Mouse (Mus musculus) kidney, adult 8-10 months (tissue): Measurements from ENCODE around the gene Pitpnm1.
A peak's percentile ranks its signal among the peaks of the same experiment; 100 is the strongest.
"Not testable (repeated sequence)": the region's sequence is repeated elsewhere in the genome, so short reads cannot be mapped to it uniquely, and the experiment has no call there.

Experiments
- DNase-seq, 2 experiments: peaks; one replicate each; pipeline ENCODE4 v3.0.0; 2022

Pitpnm1 gene

GRCm38 (mm10) chr19:4099837-4100717 lies at the start of gene Pitpnm1:
Gene Pitpnm1 (plus strand): TSS chr19:4099998.
- DNase-seq, result peak in 1 of 2 experiments; percentile 71

DNA sequence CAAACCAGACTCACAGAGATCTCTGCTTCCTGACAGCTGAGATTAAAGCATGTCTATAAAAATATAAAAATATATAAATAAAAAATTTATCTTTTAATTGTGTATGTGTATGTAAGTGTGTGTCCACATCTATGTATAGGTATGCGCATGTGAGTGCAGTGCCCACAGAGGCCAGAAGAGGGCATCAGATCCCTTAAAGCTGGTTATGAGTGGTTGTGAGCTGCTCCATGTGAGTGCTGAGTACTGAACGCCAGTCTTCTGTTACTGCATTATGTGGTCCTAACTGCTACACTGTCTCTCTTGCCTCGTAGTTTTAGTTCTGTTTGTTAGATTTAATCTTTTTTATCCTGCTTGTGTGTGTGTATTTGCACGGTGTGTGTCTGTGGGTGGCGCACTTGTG lies 48.8 kb upstream of the Pitpnm1 start:
- no peak for DNase-seq

- DNase-seq, result peak in 1 of 2 experiments; percentile 79
These were observed 47.9 kb upstream of the Pitpnm1 start for GRCm38 (mm10) chr19:4051741-4052515.

DNA sequence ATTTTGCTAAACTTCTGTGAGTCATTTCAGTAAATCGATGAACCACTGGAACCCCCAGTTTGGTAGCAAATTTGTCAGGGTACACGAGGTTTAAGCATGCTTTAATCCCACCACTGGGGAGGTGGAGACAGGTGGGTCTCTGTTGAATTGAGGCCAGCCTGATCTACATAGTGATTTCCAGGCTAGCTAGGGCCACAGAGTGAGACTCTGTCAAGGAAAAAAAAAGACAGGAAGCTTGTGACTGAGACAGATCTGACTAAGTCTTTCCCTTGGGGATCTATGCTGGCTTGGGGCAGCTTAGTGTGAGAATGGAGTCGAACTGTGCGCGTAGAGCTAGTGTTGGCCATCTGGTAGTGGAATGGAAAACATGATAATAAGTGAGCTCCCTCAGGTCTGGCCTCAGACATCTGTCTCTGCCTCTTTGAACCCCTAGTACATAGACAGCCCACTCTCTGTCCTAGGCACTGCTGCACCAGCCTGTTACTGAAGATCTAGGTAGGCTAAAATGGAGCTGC lies 47.2 kb upstream of the Pitpnm1 start:
- no peak for DNase-seq

- no peak for DNase-seq
These were observed 45.2 kb upstream of the Pitpnm1 start for GRCm38 (mm10) chr19:4054613-4055012.

DNA sequence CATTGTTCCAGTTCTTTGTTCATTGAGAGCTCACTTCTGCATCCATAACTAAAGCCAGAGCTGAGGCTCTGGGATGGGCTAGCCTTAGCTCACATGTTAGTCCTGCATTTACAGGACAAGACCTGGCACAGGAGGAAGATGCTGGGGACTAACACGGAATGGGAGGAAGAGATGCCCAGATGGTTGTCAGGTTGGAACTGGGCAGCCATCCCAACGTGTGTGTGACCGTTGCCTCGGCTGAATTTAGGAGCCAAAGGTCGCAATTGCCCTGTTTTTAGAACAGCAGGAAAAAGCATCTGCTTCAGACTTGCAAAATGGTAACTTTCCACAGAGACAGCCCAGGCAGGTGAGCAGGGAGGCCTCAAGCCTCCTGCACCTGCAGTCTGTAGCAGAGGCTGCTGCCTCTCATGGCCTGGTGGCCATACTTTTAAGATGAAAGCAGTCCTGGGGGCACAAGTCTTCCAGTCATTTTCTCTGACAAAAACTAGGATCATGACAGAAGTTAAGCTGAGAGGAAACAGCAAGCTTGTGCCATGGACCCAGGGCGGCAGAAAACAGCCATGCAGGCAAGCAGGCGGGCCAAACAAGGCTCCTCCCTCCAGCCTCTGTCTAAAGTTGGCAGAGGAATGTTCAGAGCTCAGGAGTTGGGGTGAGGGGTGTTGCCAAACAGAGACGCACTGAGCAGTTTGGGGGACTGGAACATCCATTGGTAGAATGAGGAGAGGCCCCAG lies 44.4 kb upstream of the Pitpnm1 start:
- peak; percentile 75 to 84 for DNase-seq

DNA sequence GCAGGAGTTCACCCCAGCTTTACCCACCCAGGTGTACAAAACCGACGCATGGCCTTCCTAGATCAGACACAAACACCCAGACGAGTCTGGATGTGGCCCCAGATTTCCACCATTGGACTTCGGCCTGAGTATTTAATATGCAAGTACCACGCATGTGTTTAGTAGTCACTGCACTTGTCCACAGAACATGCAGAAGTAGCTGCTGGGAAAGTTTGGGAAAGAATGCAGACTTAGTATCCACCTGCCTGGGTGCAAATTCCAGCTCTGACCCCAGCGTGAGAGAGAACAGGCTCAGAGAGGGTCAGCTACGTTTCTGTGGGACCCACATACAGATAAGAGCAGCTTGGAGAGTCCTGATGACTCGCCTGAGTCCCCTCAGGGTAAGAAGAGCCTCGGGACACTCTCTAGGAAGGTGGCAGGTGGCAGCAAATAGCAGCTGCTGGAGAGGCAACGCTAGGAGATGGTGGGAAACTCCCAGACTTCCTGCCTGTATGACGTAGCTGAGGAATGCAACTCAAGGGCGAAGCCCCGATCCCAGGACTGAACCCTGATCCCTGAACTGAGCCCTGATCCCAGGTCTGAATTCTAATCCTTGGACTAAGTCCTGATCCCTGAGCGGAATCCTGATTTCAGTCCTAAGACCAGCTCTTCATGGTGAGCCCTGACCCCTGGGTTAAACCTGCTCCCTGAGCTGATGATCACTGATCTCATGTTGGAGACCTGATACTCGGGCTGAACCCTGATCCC lies 43.7 kb upstream of the Pitpnm1 start:
- peak; percentile 61 to 63 for DNase-seq

- no peak for DNase-seq
These were observed 43.1 kb upstream of the Pitpnm1 start for GRCm38 (mm10) chr19:4056727-4057126.

GRCm38 (mm10) chr19:4057389-4057788 lies 42.4 kb upstream of the Pitpnm1 start:
- no peak for DNase-seq

DNA sequence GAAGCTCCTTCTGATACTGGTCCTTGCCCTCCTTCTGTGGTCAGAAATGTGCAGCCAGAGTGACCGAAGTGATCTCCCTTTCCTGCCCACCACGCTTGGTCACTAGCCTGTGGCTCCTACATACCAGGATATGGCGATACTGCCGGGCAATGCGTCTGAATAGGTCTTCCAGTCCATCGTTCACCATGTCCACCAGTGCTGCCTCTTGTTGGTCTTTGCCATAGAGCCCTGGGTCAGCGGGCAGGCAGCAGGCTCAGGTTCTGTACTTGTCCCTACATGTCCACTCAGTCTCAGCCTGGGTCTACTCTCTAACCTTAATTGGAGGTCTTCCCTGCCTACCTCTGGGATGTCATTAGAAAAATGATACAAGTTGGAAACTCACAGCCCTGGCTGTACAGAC lies 41.8 kb upstream of the Pitpnm1 start:
- no peak for DNase-seq

DNA sequence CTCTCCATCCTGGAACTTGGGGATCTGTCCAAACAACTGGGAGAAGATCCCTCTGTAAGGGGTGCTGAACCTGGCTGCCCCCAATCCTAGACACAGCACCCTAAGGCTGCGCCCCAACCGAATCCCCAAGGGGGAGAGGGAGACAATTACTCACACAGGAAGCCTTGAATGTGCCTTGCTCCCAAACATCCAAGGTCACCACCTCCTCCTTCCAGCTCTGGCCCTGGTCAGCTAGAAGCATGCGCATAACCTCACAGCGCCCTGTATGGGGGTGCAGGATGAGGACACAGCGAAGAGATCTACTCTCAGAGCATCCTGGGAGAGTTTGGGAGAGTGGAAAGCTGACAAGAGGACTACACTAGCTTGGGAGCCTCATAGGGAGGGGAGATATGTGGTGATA lies 41.2 kb upstream of the Pitpnm1 start:
- no peak for DNase-seq

DNA sequence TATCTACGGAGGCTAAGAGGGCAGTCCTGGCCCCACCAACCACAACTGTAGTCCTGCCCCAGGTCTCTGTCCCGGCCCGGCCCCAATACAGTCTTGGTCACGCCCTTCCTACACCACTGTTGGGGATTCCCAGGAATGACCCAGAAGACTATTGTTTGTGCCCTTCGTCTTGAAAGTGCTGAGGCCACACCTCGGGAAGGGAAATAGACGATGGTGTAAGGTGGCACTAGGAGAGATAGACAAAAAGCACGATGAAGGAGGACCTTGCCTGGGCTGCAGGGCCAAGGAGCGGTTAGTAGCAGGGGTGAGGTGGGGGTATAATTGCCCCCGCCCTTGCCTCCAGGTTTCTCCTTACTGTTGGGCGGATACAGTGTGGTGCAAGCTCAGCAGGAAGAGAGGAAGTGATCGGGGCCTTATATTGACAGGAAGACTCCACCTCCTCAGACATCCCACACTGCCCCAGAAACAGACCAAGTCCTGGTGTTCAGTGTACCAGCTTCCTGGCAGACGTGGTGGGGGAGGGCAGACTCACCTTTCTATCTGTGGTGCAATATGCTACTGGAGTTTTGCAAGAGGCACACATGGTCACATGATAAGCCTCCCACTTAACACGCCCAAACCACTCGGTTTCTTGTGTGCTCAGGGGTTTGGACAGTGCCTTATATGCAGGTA lies 40.6 kb upstream of the Pitpnm1 start, which contains the start of gene Gstp3:
Gene Gstp3, minus strand, starts transcription at position 501 of the 672 bp plus-strand sequence.
- DNase-seq, result no peak

DNA sequence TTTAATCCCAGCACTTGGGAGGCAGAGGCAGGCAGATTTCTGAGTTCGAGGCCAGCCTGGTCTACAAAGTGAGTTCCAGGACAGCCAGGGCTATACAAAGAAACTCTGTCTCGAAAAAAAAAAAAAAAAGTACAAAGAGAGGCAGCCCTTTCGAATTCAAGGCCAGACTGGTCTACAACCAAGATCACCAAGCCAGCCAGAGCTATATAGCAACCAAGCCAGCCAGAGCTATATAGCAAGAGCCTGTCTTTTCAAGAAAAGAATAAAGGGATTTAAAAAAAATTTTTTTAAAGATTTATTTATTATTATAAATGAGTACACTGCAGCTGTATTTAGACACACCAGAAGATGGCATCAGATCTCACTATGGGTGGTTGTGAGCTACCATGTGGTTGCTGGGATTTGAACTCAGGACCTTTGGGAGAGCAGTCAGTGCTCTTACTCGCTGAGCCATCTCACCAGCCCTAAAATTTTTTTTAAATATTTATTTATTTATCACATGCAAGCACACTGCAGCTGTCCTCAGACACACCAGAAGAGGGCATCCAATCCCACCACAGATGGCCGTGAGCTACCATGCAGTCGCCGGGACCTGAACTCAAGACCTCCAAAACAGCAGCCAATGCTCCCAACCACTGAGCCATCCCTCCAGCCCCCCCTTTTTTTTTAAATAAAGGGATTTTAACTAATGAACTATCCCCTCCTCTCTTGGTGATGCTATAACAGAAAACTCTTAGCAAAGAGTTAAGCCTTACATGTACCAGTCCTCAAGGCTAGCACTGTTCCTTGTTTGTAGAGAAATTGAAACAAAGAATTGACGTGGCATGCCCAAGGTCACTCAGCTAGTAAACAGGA lies 39.5 kb upstream of the Pitpnm1 start:
- not testable (repeated sequence) for DNase-seq

DNA sequence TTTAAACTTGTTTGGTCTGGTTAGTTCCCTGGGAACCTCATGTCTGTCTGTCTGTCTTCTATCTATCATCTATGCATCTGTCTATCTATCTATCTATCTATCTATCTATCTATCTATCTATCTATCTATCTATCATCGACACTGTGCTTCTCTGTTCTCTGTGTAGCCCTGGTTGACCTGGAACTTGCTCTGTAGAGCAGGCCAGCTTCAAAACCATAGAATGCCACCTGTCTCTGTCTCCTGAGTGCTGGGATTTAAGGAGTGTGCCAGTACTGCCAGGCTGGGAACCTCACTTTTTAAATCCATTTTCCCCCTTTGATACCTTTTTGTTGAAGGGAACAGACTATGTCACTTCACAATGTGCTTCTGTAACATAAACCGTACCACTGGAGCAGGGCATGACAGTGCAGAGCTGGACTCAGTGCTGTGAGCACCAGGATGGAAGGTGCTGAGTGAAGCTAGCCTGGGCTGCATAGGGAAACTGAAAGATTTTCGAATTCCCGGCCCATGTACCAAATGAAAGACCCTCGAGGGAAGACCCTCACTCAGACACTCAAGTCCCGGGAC lies 38.8 kb upstream of the Pitpnm1 start:
- DNase-seq, result no peak

DNA sequence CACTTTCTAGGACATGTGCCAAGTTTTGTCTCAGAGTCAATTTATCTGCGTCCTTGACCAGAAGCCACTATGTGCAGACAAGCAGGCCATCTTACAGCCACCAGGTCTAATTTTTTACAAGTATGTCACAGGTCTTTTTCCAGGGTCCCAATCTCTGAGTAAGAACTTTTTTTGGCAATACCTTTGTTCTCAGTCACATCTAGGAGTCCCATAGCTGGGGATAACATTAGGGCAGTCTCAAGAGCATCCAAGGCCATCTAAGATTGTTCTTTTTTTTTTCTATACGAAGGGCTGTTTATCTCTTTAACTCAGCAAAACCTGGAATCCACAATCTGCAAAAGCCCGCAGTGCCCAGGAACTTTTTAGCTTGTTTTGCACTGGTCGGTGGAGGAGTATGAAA lies 36.4 kb upstream of the Pitpnm1 start:
- not testable (repeated sequence) for DNase-seq

- DNase-seq, result not testable (repeated sequence)
These were observed 35.3 kb upstream of the Pitpnm1 start for GRCm38 (mm10) chr19:4064501-4064900.

DNA sequence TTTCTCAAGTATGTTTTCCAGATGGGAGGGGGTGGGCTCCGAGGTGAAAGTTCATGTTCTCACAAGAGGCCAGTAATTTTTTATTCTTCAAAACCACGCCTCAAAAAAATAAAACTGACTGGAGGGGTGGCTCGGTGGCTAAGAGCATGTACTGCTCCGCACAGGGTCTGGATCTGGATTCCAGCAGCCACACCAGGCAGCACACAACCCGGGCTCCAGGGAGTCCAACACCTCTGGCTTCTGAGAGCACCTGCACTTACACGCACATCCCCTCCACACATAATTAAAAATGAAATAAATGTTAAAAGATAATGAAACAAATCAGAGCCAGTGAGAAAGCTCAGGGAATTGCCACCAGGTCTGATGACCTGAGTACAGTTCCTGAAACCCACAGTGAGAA lies 33.5 kb upstream of the Pitpnm1 start:
- DNase-seq, result peak in 1 of 2 experiments; percentile 51

- DNase-seq, result no peak
These were observed 32.9 kb upstream of the Pitpnm1 start for GRCm38 (mm10) chr19:4066877-4067276.

DNA sequence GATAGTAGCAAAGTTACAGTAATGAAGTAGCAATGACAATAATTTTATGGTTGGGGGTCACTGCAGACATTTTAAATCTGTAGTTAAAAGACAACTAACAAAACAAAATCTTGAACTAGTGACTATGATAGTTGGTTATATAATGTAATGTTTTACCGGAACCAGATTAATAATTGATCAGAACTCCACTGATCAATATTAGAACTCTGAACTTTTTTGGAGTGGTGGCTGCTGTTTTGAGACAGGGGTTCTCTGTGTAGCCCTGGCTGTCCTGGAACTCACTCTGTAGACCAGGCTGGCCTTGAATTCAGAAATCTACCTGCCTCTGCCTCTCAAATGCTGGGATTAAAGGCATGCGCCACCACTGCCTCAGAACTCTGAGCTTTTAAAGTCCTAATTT lies 31.6 kb upstream of the Pitpnm1 start:
- not testable (repeated sequence) for DNase-seq
